Mouse (Mus musculus) kidney, adult 18-20 months (tissue): Measurements from ENCODE around the gene Tspan31.
"Not testable (repeated sequence)": the region's sequence is repeated elsewhere in the genome, so short reads cannot be mapped to it uniquely, and the experiment has no call there.

Source experiments
- DNase-seq: peaks from one replicate; pipeline ENCODE4 v3.0.0; 2021

Tspan31 gene

DNA sequence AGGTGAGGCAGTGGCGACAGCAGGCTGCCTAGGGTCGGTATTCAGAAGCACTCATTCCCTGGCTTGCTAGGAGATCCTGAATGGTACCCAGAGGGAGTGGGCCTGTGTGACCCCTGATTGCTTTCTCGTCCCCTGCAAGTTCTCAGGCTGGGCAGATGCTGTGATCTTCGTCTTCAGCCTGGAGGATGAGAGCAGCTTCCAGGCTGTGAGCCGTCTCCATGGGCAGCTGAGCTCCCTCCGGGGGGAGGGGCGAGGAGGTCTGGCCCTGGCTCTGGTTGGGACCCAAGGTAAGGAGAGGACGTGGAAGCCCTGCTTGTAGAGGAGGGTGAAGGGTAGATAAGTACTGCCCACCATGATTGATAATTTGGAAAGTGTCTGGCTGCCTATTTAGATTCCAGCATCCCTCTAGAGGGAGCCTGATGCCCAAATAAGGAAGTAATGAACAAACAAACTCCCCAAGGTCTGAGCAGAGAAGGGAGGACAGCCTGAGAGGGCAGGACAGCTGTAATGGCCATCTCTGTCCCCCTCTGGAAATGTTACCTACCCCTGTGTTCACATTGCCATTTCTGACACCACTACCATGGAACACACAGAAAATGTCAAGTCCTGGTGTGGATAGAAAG, 13.3 kb upstream of the Tspan31 start:
- no peak for DNase-seq

DNA sequence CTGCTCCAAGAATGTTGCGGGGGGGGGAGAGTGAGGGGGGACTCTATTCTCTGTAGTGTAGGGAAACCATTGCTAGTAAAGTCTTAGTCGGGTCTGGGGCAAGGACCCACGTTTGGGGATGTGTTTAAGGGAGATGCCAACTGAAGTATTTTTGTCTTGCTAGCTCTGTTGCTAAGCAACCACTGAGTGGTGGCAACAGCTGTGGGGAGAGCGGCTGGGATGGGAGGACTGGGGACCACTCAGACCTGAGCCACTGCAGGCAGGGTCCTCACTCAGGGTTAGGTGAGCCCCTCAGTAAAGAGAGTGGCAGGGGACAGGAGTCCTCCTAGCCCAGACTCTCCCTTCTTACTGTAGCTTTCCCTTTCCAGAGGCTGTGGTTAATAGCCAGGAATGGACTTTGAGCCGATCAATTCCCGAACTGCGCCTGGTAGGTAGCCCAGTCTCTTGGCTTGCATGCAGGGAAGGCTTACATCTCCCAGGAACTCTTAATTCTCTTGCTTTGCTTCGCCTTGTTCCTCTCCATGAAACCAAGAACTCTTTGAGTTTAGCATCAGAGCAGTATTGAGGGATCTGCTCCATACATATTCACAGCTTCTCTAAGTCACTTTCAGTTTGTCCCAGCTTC, 12.0 kb upstream of the Tspan31 start:
- DNase-seq, result no peak

- DNase-seq, result no peak
Measured at GRCm38 (mm10) chr10:127080901-127081780, 11.1 kb upstream of the Tspan31 start.

- no peak for DNase-seq
Measured at GRCm38 (mm10) chr10:127079665-127080391, 9.8 kb upstream of the Tspan31 start.

DNA sequence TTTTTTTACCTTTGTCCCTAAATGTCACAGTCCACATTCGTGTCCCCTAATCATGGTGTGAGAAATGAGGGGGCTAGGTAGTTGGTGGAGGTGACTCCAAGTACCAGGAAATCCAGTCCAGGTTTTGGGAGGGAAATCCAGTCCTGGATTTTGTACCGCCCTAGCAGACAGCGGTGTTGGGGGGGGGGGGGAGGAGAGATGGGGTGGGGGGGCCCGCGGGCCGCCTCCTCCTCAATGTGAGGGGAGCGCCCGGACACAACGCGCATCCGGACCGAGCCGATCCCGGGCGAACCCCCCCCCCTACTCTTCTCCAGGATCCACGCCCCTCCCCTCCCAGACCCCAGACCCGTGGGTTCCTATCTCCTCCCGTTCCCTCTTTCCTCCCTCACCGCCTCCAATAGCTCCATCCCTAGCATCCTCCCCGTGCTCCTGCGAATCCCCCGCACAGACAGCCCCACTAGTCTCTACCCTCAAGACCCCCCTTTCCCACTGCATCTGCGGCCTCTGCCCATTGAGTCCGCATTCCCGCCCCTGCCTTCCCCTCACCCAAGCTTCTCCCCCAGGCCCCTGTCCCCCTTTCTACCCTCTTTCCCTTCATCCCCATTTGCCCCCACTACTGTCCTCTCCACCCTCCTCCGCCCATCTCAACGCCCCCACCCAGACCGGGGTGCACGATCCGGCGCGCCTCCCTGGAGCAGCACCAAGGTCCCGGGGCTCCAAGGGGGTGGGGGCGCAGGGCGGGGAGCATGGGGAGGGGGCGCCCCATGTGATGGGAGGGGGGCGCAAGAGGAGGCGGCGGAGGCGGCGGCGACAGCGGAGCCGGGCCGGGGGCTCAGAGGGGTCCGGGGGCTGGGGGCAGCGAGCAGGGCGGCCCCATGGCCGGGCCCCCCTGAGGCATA, 8.9 kb upstream of the Tspan31 start:
- no peak for DNase-seq

GRCm38 (mm10) chr10:127078001-127078676, 8.1 kb upstream of the Tspan31 start:
- DNase-seq, result no peak

- DNase-seq, result no peak
Measured at GRCm38 (mm10) chr10:127077515-127077914, 7.5 kb upstream of the Tspan31 start.

- DNase-seq, result no peak
Measured at GRCm38 (mm10) chr10:127076082-127076481, 6.0 kb upstream of the Tspan31 start.

DNA sequence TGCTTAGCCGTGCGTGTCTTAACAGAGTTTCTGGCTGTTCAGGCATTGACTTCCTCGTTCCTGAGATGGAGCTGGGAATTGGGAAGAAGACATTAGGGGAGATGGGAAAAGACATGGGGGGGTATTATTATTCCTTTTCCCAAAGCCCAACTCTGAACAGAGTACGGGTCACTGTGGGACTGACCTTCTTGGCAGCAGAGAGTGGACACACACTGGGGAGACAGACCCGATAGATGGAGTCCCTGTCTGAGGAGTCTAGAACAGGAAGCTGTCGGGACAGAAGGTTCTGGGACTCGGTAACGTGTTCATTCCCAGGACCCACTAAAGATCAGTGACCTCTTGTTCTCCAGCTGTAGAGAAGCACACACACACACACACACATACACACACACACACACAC, 5.6 kb upstream of the Tspan31 start:
- no peak for DNase-seq

- DNase-seq, result no peak
Measured at GRCm38 (mm10) chr10:127075080-127075479, 5.0 kb upstream of the Tspan31 start, which contains the start of gene Agap2. Gene Agap2, plus strand, starts transcription at chr10:127075284.

DNA sequence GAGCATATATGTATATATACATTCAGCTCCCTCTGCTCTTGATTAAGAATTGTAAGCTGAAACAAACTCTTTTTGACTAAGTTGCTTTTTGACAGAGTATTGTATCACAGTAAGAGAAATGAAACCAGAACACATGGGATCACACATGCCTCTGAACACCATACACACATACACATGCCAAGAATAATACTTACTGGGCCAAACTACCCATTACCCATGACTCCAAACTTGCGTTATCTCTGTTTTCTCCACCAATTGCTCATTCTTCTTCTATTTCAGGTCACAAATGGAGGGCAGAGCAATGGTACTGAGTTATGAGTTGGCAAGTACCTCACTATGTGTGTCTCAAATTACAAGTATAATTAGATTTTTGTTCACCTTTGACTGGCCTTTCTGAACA, 3.9 kb upstream of the Tspan31 start:
- no peak for DNase-seq

- not testable (repeated sequence) for DNase-seq
Measured at GRCm38 (mm10) chr10:127072969-127073368, 2.9 kb upstream of the Tspan31 start.

DNA sequence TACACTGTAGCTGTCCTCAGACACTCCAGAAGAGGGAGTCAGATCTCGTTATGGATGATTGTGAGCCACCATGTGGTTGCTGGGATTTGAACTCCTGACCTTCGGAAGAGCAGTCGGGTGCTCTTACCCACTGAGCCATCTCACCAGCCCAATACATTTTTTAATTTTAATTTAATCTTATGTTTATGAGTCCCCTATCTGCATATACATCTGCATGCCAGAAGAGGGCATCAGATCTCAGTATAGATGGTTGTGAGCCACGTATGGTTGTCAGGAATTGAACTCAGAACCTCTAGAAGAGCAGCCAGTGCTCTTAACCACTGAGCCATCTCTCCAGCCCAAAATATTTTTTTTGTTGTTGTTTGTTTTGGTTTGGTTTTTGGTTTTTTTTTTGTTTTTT, 2.2 kb upstream of the Tspan31 start:
- DNase-seq, result not testable (repeated sequence)

DNA sequence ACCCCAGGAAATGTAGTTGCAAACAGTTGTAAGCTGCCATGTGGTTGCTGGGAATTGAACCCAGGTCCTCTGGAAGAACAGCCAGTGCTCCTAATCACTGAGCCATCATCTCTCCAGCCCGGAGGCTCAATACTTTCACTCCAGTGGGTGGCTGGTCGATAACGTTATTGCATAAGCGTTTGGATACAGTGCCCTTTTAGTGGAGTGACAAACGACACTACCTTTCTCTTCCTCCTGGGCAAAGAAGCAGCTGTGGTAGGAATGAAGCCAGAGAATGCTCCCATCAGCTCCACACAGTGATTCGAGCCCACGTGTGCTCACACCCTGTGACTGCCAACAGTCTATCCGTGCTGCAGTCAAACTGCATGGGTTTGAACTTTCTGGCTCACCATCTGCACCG, 1.1 kb upstream of the Tspan31 start:
- DNase-seq, result no peak

DNA sequence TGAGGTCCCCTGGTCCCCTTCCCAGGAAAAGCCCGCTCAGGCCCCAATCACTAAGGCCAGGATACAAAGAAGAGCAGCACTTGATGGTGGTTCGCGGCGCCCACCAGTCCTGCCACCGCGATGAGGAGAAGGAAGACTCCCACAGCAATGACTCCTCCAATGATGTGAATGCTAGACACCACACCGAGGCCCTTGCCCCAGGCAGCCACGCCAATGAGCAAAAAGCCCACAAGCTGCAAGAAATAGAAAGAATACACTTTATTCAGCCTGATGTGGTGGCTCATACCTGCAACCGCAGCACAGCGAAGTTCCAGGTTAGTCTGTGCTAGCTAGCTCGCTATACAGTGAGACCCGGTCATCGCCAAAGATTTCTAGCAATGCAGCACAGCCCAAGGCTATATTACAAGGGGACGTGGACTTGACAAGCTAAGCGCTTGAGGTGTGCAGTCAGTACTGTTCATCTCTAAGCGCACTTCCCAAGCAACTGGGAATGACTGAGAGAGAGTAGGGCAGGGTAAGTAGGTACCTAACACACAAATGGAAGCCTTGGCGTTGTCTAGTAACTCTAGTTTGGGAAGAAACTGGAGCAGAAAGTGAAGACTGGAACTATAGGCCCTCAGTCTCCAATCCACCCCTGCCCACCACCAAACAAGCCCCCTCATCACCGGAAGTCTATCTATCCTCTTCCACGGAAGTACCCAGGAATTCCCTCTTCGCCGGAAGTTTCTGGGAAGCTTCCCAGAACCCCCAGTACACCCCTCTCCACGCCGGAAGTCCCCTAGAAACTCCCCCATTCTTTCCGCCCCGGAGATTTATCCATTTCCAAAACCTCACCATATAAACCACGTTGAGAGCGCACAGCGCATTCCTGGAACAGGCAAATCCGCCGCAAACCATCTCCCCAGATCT, 529 bp downstream of the Tspan31 start:
- no peak for DNase-seq

GRCm38 (mm10) chr10:127068360-127069038, 1.6 kb downstream of the Tspan31 start:
- DNase-seq, result no peak

DNA sequence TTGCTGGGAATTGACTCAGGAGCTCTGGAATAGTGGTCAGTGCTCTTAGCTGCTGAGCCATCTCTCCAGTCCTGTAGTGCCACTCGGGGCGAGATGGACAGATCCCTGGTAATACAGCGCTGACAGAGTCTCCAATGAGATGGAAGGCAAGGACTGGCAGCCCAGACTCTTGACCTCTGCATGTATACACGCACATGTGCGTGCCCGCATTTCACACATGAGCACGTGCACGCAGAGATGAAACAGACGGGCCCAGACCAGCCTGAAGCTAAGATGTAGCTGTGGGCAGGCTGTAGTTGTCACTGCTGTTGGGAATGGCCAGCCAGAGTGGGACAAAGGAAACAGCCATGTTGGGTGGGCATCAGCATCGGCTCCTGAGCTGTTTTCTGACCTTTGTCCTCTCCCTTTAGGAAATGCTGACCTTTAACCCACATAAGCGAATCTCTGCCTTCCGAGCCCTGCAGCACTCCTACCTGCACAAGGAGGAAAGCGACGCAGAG, 3.5 kb downstream of the Tspan31 start:
- DNase-seq, result no peak

DNA sequence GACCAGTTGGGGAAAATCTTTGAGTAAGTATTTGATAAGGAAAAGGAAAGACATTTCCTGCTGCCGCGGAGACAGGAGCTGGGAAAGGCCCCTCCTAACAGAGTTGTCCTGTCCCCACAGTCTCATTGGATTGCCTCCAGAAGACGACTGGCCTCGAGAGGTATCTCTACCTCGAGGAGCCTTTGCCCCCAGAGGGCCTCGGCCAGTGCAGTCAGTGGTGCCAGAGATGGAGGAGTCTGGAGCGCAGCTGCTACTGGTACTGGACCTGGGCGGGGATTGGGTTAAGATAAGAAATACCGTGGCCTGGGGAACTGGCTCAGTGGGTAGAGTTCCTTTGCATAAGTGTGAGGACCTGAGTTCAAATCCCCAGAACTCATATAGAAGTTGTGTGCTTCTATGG, 4.1 kb downstream of the Tspan31 start:
- no peak for DNase-seq
